Mouse (Mus musculus) midbrain, embryonic 13.5 days (tissue): Measurements from ENCODE around the gene Stard9. TPM values are rescaled to one million over a fixed set of nuclear protein-coding genes. Genes with fewer than 3 reads are reported as not detected.

ENCODE experiments used
- ATAC-seq: fragments of 200-750 bp; cut with Nextera tagmentation; 2 replicates; pipeline ENCODE4 v1.8.0; 2017; ENCODE audit warnings: mild to moderate bottlenecking, moderate TSS enrichment, moderate library complexity
- H3K27ac ChIP-seq: fragments of 300-500 bp; sonication (generic); 2 replicates; pipeline ENCODE4 v1.5.1; 2015; ENCODE audit warnings: inconsistent platforms, mild to moderate bottlenecking, moderate library complexity
- H3K27me3 ChIP-seq: fragments of 300-500 bp; sonication (generic); 2 replicates; pipeline ENCODE4 v1.6.1; 2015; ENCODE audit warnings: mild to moderate bottlenecking, inconsistent platforms
- H3K36me3 ChIP-seq: fragments of 300-500 bp; sonication (generic); 2 replicates; pipeline ENCODE4 v1.6.1; 2015; ENCODE audit warnings: mild to moderate bottlenecking, inconsistent platforms
- H3K4me1 ChIP-seq: fragments of 300-500 bp; sonication (generic); replicated peaks from 2 replicates; pipeline ENCODE4 v1.6.1; 2015; ENCODE audit warnings: inconsistent platforms
- H3K4me2 ChIP-seq: fragments of 300-500 bp; sonication (generic); replicated peaks from 2 replicates; pipeline ENCODE4 v1.6.1; 2015; ENCODE audit warnings: moderate library complexity, mild to moderate bottlenecking, inconsistent platforms
- H3K4me3 ChIP-seq: fragments of 300-500 bp; sonication (generic); replicated peaks from 2 replicates; pipeline ENCODE4 v1.5.1; 2015; ENCODE audit warnings: mild to moderate bottlenecking, inconsistent platforms
- H3K9ac ChIP-seq: fragments of 300-500 bp; sonication (generic); replicated peaks from 2 replicates; pipeline ENCODE4 v1.6.1; 2015; ENCODE audit warnings: mild to moderate bottlenecking, inconsistent platforms
- H3K9me3 ChIP-seq: fragments of 300-500 bp; sonication (generic); 2 replicates; pipeline ENCODE4 v1.6.1; 2016; ENCODE audit warnings: mild to moderate bottlenecking, inconsistent platforms
- WGBS: fragments of 180-500 bp; shearing (Covaris S2); methylation state at CpG from one replicate; pipeline ENCODE4 v1.1.7; 2015; 5-methylcytosine and 5-hydroxymethylcytosine counted together
- polyA plus RNA-seq: library from polyadenylated mRNA; unstranded; fragments of >200 nt; fragmentation: Nextera tagmentation; extraction: Ambion mirVana; gene quantifications from 2 replicates; pipeline ENCODE4 v1.2.1, GENCODE M21; 2015

The Stard9 gene
- polyA plus RNA-seq, 1 experiment from 2014 or later, result 4.2 TPM

DNA sequence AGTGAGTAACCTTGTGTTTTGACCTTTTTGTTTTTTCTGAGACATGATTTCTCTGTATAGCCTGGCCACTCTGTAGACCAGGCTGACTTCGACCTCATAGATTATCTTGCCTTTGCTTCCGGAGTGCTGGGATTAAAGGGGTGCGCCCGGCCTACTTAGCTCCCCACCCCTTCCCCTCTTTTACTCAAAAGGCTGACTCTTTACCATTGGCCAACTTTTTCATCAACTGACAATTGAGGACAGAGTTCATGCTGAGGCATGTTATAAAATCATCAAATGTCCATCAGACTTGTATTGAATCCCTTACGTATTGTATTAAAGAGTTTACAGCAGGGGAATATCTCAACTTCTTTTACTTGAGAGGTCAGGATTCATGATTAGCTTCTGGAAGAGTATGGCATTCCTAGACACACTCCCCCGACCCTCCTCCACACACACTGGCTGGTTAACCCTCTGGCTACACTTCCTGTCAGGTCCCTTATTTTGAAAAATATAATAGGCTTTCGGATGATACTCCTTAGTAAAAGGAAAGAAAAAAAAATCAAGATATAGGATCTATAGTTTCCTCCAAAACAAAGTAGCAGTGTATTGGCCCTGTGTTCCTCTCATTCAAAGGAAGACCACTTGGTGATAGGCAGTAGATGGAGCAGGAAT is 103.1 kb downstream of the Stard9 start:
- Histone ChIP-seq H3K9me3 (no peaks in the 10 kb centered on the region), H3K27me3 (no peaks in the 10 kb centered on the region), H3K4me1 (peaks cover 36% of the 10 kb centered on the region), H3K4me3 (peak overlapping the region; percentile 93), H3K36me3 (peaks cover 24% of the 10 kb centered on the region), H3K4me2 (peak overlapping the region; percentile 89), H3K9ac (peak overlapping the region; percentile 93; the same call in 1 of the 2 replicates), H3K27ac (peak overlapping the region; percentile 93)
- 36% methylated on average over 7 of the region's 7 CpGs for WGBS
- no peak for ATAC-seq

DNA sequence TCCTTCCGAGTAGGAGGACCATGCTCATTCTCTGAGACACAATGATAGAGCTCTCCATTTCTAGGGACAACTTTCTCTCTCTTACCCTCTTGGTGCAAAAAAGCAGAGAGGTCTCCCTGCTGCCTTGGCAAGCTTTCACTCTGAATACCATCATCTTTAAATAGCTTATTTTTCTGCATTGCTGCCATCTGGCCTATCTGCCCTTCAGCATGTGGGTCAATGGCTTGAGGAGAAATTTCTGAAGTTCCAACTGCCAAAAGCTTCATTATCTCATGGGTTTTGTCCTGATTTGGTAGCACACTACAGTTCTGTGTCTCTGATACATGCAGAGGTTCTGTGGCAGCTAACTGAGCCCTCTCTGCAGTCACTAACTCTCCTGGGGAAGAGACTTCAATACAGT is 116.6 kb downstream of the Stard9 start:
- Histone ChIP-seq H3K36me3 (peaks cover 80% of the 10 kb centered on the region), H3K27me3 (no peaks in the 10 kb centered on the region), H3K9ac (no peak overlapping the region), H3K4me2 (no peak overlapping the region), H3K9me3 (no peaks in the 10 kb centered on the region), H3K4me1 (no peaks in the 10 kb centered on the region), H3K4me3 (no peak overlapping the region), H3K27ac (no peak overlapping the region)
- 100% methylated on average over 1 of the region's 1 CpGs for WGBS
- ATAC-seq, result no peak

DNA sequence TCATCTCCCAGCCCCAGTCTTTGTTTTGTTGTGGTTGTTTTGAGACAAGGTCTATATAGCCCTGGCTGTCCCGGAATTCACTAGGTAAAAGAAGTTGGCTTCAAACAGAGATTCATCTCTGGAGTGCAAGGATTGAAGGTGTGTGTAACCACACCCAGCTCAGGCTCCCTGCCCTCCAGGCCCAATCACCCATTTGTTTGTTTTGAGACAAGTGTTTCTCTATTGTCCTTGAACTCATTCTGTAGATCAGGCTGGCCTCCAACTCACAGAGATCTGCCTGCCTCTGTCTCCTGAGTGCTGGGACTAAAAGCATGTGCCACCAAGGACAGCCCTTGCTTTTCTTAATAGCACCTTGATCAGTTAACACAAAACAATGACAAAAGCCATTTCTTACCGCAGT is 119.1 kb downstream of the Stard9 start:
- Histone ChIP-seq H3K36me3 (peaks cover 78% of the 10 kb centered on the region), H3K4me2 (no peak overlapping the region), H3K27ac (no peak overlapping the region), H3K9ac (no peak overlapping the region), H3K4me3 (no peak overlapping the region), H3K9me3 (no peaks in the 10 kb centered on the region), H3K4me1 (no peaks in the 10 kb centered on the region), H3K27me3 (no peaks in the 10 kb centered on the region)
- WGBS, result 100% methylated on average over 2 of the region's 2 CpGs
- no peak for ATAC-seq

DNA sequence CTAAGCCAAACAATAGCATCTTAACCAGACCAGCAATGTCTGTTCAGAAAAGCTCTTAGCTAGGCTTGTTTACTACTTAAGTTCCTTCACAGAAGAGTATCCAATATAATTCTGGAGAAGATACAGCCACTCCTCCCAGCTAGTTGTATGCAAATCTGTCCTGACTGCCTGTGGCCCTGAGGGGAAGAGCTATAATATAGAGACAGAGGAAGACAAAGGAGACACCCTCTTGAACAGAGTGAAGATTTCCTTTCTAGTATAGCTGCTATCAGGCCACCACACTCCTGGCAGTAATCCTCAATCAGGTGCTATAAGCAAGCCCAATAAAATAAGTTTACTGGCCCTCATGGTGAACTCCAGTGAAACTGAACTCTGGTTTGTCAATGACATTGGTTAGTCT is 133.0 kb downstream of the Stard9 start:
- Histone ChIP-seq H3K9me3 (no peaks in the 10 kb centered on the region), H3K27ac (no peak overlapping the region), H3K27me3 (no peaks in the 10 kb centered on the region), H3K4me2 (no peak overlapping the region), H3K36me3 (peaks cover 64% of the 10 kb centered on the region), H3K4me1 (no peaks in the 10 kb centered on the region), H3K4me3 (no peak overlapping the region), H3K9ac (no peak overlapping the region)
- ATAC-seq, result no peak

DNA sequence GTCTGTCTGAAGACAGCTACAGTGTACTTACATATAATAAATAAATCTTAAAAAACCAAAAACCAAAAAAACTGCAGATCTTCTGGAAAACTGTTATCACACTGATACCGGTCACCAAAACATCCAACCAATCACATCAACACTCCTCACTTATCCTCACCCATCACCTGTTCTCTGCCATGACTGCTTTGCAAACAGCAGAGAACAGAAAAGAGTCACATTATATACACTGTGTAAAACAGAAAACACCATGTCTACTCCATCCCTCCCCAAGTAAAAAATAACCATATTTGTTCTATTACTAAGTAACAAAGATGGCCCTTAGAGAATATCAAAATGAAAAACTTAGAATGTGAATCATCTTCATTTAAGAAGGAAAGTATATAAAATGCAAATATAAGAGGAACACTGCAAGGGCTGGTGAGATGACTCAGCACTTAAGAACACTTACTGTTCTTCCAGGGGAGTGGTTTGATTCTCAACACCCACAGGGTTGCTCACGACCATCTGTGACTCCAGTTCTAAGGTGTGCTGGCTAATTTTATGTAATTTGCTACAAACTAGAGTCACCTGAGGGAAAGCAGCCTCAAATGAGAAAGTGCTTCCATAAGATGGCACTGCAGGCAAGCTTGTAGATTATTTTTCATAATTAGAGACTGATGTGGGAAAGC is 141.5 kb downstream of the Stard9 start:
- no peak overlapping the region for H3K4me2 ChIP-seq
- no peak overlapping the region for H3K9ac ChIP-seq
- no peak overlapping the region for H3K4me3 ChIP-seq
- H3K9me3 ChIP-seq, result no peaks in the 10 kb centered on the region
- 97% methylated on average over 2 of the region's 2 CpGs for WGBS
- H3K4me1 ChIP-seq, result no peaks in the 10 kb centered on the region
- peaks cover 46% of the 10 kb centered on the region for H3K36me3 ChIP-seq
- H3K27ac ChIP-seq, result no peak overlapping the region
- no peaks in the 10 kb centered on the region for H3K27me3 ChIP-seq
- ATAC-seq, result no peak

Other genes with a start within 250 kb of the Stard9 start
- gene Ganc, start 225.2 kb upstream of the Stard9 start, polyA plus RNA-seq, result 9.4 and 9.5 TPM in 2 replicates
- 7.7 and 10.2 TPM in 2 replicates for gene Tmem87a, start 225.0 kb upstream of the Stard9 start, polyA plus RNA-seq
- 1.7 and 2.3 TPM in 2 replicates for gene Capn3, start 173.1 kb upstream of the Stard9 start, polyA plus RNA-seq
- 46.7 and 54.2 TPM in 2 replicates for gene Zfp106, start 65.3 kb upstream of the Stard9 start, polyA plus RNA-seq
- 18.9 and 20.2 TPM in 2 replicates for gene Snap23, start 61.5 kb upstream of the Stard9 start, polyA plus RNA-seq
- 33.1 and 37.1 TPM in 2 replicates for gene Haus2, start 19.7 kb upstream of the Stard9 start, polyA plus RNA-seq
- gene Lrrc57, start 19.6 kb upstream of the Stard9 start, polyA plus RNA-seq, result 34.0 and 36.4 TPM in 2 replicates
- 4.8 and 5.7 TPM in 2 replicates for gene Cdan1, start 221.0 kb downstream of the Stard9 start, polyA plus RNA-seq
- gene Ttbk2, start 221.5 kb downstream of the Stard9 start, polyA plus RNA-seq, result 11.2 and 12.0 TPM in 2 replicates